Mouse (Mus musculus) thymus, adult 2 months (tissue): ENCODE results near the gene Cyfip1. TPM values are rescaled to one million over a fixed set of nuclear protein-coding genes. Genes with fewer than 3 reads are reported as not detected.

Experiments used
- DNase-seq: peaks from one replicate; pipeline ENCODE4 v3.0.0; 2021
- H3K27ac ChIP-seq: fragments of 200-500 bp; 2 replicates; pipeline ENCODE4 v1.5.1; 2012; ENCODE audit warnings: low read length, control low read depth; ENCODE audit not compliant: control insufficient read depth, insufficient read depth
- H3K27me3 ChIP-seq: fragments of 200-500 bp; 2 replicates; pipeline ENCODE4 v1.6.1; 2012; ENCODE audit warnings: mild to moderate bottlenecking, low read length, moderate library complexity, mixed read lengths; ENCODE audit not compliant: control insufficient read depth, insufficient read depth
- H3K36me3 ChIP-seq: fragments of 200-500 bp; 2 replicates; pipeline ENCODE4 v1.6.1; 2012; ENCODE audit warnings: mild to moderate bottlenecking, low read length, moderate library complexity; ENCODE audit not compliant: control insufficient read depth, insufficient read depth
- H3K4me1 ChIP-seq: fragments of 200-500 bp; replicated peaks from 2 replicates; pipeline ENCODE4 v1.6.1; 2012; ENCODE audit warnings: low read length; ENCODE audit not compliant: control insufficient read depth, insufficient read depth
- H3K4me3 ChIP-seq: fragments of 200-500 bp; 2 replicates; pipeline ENCODE4 v1.5.1; 2012; ENCODE audit warnings: mild to moderate bottlenecking, low read length, control low read depth, moderate library complexity; ENCODE audit not compliant: control insufficient read depth, insufficient read depth
- CTCF ChIP-seq: fragments of 200-500 bp; IDR thresholded peaks from 2 replicates; pipeline ENCODE4 v1.5.1; 2012; ENCODE audit warnings: mild to moderate bottlenecking, control low read depth, low read length, moderate library complexity, borderline replicate concordance; ENCODE audit not compliant: control insufficient read depth, poor library complexity, insufficient read depth; ENCODE audit errors: extremely low read depth
- POLR2A ChIP-seq: fragments of 200-500 bp; IDR thresholded peaks from 2 replicates; pipeline ENCODE4 v1.6.1; 2012; ENCODE audit warnings: mild to moderate bottlenecking, low read length, control low read depth, moderate library complexity; ENCODE audit not compliant: control insufficient read depth, poor library complexity, insufficient read depth; ENCODE audit errors: extremely low read depth
- WGBS: fragments of 180-500 bp; shearing (Covaris S2); methylation state at CpG from one replicate; pipeline ENCODE4 v1.1.7; 2018; 5-methylcytosine and 5-hydroxymethylcytosine counted together
- polyA plus RNA-seq: library from polyadenylated mRNA; depleted of rRNA; stranded (reverse); fragments of >200 nt; gene quantifications from 2 replicates; pipeline ENCODE4 v1.2.3, GENCODE M21; 2012

Cyfip1 gene
- polyA plus RNA-seq, 1 experiment, result 15.7 TPM

DNA sequence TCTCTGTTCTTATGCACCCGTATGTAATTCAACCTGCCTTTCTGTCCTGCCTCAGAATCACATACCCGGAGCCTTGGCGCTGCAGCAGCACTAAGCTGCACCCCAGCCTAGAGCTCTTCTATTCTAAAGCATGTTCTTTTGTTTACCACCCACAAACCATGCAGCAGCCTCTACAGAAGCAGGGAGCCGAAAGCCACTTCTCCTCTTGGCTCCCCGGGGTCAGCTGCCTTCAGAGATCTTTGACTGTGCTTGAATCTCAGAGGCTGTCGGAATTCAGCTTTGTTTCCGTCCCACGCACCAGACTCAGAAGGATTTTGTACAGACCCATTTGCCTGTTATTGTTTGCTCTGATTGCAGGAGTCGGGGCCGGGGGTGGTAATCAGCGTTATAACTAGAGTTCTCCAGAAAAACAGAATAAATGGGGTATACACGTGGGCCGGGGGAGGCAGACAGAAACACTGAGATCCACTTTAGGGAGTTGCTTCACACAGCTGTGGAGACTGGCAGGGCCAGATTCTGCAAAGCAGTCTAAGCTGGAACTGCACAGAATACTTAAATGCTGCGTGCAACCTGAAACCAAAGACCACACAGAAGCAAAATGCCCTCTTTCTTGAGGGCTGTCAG is 8.5 kb downstream of the Cyfip1 start:
- Histone ChIP-seq H3K4me3 (no peak overlapping the region), H3K4me1 (no peaks in the 10 kb centered on the region), H3K36me3 (no peaks in the 10 kb centered on the region), H3K27ac (no peak overlapping the region), H3K27me3 (no peaks in the 10 kb centered on the region)
- DNase-seq, result no peak
- 95% methylated on average over 14 of the region's 14 CpGs for WGBS
- no peak for TF ChIP-seq CTCF
- TF ChIP-seq POLR2A, result no peak

- TF ChIP-seq CTCF, result no peak
- TF ChIP-seq POLR2A, result no peak
- Histone ChIP-seq H3K4me3 (no peak overlapping the region), H3K27me3 (no peaks in the 10 kb centered on the region), H3K4me1 (no peaks in the 10 kb centered on the region), H3K36me3 (no peaks in the 10 kb centered on the region), H3K27ac (no peak overlapping the region)
- WGBS, result 18% methylated on average over 3 of the region's 3 CpGs
- no peak for DNase-seq
Measured at GRCm38 (mm10) chr7:55852787-55853186, 11.2 kb downstream of the Cyfip1 start.

DNA sequence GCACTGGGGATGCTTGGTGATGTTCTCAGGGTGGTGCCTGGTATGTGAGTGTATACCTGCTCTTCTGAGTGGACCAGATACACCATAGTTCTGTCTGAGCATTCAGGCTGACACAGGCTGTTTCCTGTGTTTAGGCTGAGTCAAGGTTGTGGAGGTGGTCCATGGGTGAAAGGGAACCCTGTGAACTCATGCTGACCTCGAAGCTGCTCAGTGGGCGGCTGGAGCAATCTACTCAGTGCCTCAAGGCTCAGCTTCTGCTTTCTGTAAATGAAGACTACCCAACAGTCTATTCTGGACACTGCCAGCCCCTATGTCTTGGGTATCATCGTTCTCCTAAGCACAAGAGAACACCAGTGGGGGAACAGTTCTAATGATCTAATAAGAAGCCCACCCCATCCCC is 14.1 kb downstream of the Cyfip1 start:
- 40% methylated on average over 3 of the region's 3 CpGs for WGBS
- no peaks in the 10 kb centered on the region for H3K27me3 ChIP-seq
- no peak for DNase-seq
- H3K36me3 ChIP-seq, result no peaks in the 10 kb centered on the region
- H3K27ac ChIP-seq, result no peak overlapping the region
- no peak for TF ChIP-seq CTCF
- no peak for TF ChIP-seq POLR2A
- no peak overlapping the region for H3K4me3 ChIP-seq
- H3K4me1 ChIP-seq, result no peaks in the 10 kb centered on the region

DNA sequence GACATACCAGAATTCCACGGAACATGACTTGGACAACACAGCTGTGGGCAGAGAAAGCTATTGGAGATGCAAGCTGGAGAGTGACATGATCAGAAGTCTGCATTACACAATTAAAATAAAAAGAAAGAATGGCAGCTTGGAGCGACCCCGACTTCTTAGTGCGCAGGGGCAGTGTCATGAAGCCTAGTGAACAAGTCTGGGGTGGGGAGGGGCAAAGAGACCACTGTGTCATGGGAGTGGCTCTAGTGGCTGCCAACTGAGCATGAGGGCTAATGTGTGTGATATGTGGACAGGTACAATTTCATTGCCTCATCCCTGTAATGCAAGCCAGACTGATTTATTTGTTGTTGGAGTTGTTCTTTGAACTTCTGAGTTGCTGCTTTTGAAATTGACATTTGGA is 15.2 kb downstream of the Cyfip1 start:
- Histone ChIP-seq H3K4me1 (no peaks in the 10 kb centered on the region), H3K36me3 (no peaks in the 10 kb centered on the region), H3K27ac (no peak overlapping the region), H3K27me3 (no peaks in the 10 kb centered on the region), H3K4me3 (no peak overlapping the region)
- WGBS, result 97% methylated on average over 4 of the region's 4 CpGs
- TF ChIP-seq POLR2A (no peak), CTCF (no peak)
- DNase-seq, result no peak

GRCm38 (mm10) chr7:55857729-55858128 is 16.2 kb downstream of the Cyfip1 start:
- TF ChIP-seq CTCF, result no peak
- Histone ChIP-seq H3K27ac (no peak overlapping the region), H3K4me3 (no peak overlapping the region), H3K36me3 (no peaks in the 10 kb centered on the region), H3K27me3 (no peaks in the 10 kb centered on the region), H3K4me1 (no peaks in the 10 kb centered on the region)
- WGBS, result 42% methylated on average over 2 of the region's 2 CpGs
- no peak for DNase-seq

GRCm38 (mm10) chr7:55858836-55859517 is 17.4 kb downstream of the Cyfip1 start:
- H3K36me3 ChIP-seq, result no peaks in the 10 kb centered on the region
- no peaks in the 10 kb centered on the region for H3K27me3 ChIP-seq
- no peaks in the 10 kb centered on the region for H3K4me1 ChIP-seq
- DNase-seq, result no peak
- WGBS, result 93% methylated on average over 3 of the region's 3 CpGs
- H3K27ac ChIP-seq, result no peak overlapping the region
- H3K4me3 ChIP-seq, result no peak overlapping the region
- TF ChIP-seq POLR2A (no peak), CTCF (no peak)
